Mouse (Mus musculus) heart, embryonic 14.5 days (tissue): ENCODE results near the gene Kif19a. TPM values are rescaled to one million over a fixed set of nuclear protein-coding genes. Genes with fewer than 3 reads are reported as not detected.

Source experiments
- ATAC-seq: fragments of 200-750 bp; cut with Nextera tagmentation; 2 replicates; pipeline ENCODE4 v1.8.0; 2017; ENCODE audit warnings: low read depth, moderate TSS enrichment; ENCODE audit not compliant: insufficient number of reproducible peaks, insufficient read depth, low FRiP score
- H3K27ac ChIP-seq, 2 experiments: fragments of 200-500 bp in 1 of 2; fragments of 300-500 bp in 1 of 2; sonication (generic) in 1 of 2; replicated peaks in 1 of 2; 2 replicates each; pipeline ENCODE4 v1.5.1; 2012 to 2014; ENCODE audit warnings: low read depth in 2 of 2, low read length in 2 of 2, control low read depth in 1 of 2, mild to moderate bottlenecking in 1 of 2, mixed read lengths in 1 of 2; ENCODE audit not compliant: control insufficient read depth in 1 of 2, insufficient read depth in 1 of 2
- H3K27me3 ChIP-seq: fragments of 300-500 bp; sonication (generic); 2 replicates; pipeline ENCODE4 v1.6.1; 2014; ENCODE audit warnings: mild to moderate bottlenecking, low read length, control low read depth; ENCODE audit not compliant: control insufficient read depth, insufficient read depth
- H3K36me3 ChIP-seq: fragments of 300-500 bp; sonication (generic); 2 replicates; pipeline ENCODE4 v1.6.1; 2014; ENCODE audit warnings: mild to moderate bottlenecking, control low read depth, low read length, mixed read lengths; ENCODE audit not compliant: control insufficient read depth, insufficient read depth
- H3K4me1 ChIP-seq, 2 experiments: fragments of 200-500 bp in 1 of 2; fragments of 300-500 bp in 1 of 2; sonication (generic) in 1 of 2; 2 replicates each; pipeline ENCODE4 v1.6.1; 2012 to 2014; ENCODE audit warnings: low read length in 2 of 2, control low read depth in 1 of 2, mixed read lengths in 1 of 2; ENCODE audit not compliant: control insufficient read depth in 2 of 2, insufficient read depth in 2 of 2
- H3K4me2 ChIP-seq: fragments of 300-500 bp; sonication (generic); 2 replicates; pipeline ENCODE4 v1.6.1; 2014; ENCODE audit warnings: mild to moderate bottlenecking, low read length
- H3K4me3 ChIP-seq, 2 experiments: fragments of 200-500 bp in 1 of 2; fragments of 300-500 bp in 1 of 2; sonication (generic) in 1 of 2; 2 replicates each; pipeline ENCODE4 v1.5.1; 2012 to 2014; ENCODE audit warnings: low read length in 2 of 2, mild to moderate bottlenecking in 2 of 2, control low read depth in 1 of 2, low read depth in 1 of 2, moderate library complexity in 1 of 2; ENCODE audit not compliant: control insufficient read depth in 1 of 2, insufficient read depth in 1 of 2
- H3K9ac ChIP-seq: fragments of 300-500 bp; sonication (generic); 2 replicates; pipeline ENCODE4 v1.6.1; 2014; ENCODE audit warnings: mild to moderate bottlenecking, low read length
- H3K9me3 ChIP-seq: fragments of 300-500 bp; sonication (generic); 2 replicates; pipeline ENCODE4 v1.6.1; 2016; ENCODE audit warnings: low read length, control low read depth; ENCODE audit not compliant: control insufficient read depth
- WGBS: fragments of 180-500 bp; shearing (Covaris S2); extraction: QIAGEN DNeasy Blood & Tissue Kit; methylation state at CpG from one replicate; pipeline ENCODE4 v1.1.7; 2014; 5-methylcytosine and 5-hydroxymethylcytosine counted together
- polyA plus RNA-seq: library from polyadenylated mRNA; unstranded; fragments of >200 nt; fragmentation: Nextera tagmentation; extraction: Ambion mirVana; gene quantifications from 2 replicates; pipeline ENCODE4 v1.2.1, GENCODE M21; 2014

The Kif19a gene
- polyA plus RNA-seq, 1 experiment from 2014 or later: 0.28 TPM

- no peak overlapping the region for H3K4me2 ChIP-seq
- H3K4me3 ChIP-seq: no peak overlapping the region
- H3K27me3 ChIP-seq: no peaks in the 10 kb centered on the region
- H3K9ac ChIP-seq: no peak overlapping the region
- WGBS: 68% methylated on average over 2 of the region's 2 CpGs
- H3K36me3 ChIP-seq: no peaks in the 10 kb centered on the region
- H3K9me3 ChIP-seq: 0 out of 2 replicates have a peak, but pooled peaks cover 1% of the 10 kb centered on the region
- no peak for ATAC-seq
- H3K4me1 ChIP-seq: no peaks in the 10 kb centered on the region; a peak in 1 of 4 replicates
- no peak overlapping the region for H3K27ac ChIP-seq
Measured at GRCm38 (mm10) chr11:114807025-114807424, 41.8 kb downstream of the Kif19a start.

- no peak for ATAC-seq
- Histone ChIP-seq H3K9ac (no peak overlapping the region), H3K9me3 (no peaks in the 10 kb centered on the region), H3K27me3 (no peaks in the 10 kb centered on the region), H3K4me1 (no peaks in the 10 kb centered on the region; a peak in 1 of 4 replicates), H3K4me3 (no peak overlapping the region), H3K27ac (no peak overlapping the region), H3K4me2 (no peak overlapping the region), H3K36me3 (no peaks in the 10 kb centered on the region)
- WGBS: 33% methylated on average over 13 of the region's 14 CpGs
Measured at GRCm38 (mm10) chr11:114807686-114808427, 42.7 kb downstream of the Kif19a start.

- H3K27me3 ChIP-seq: no peaks in the 10 kb centered on the region
- H3K9ac ChIP-seq: no peak overlapping the region
- no peaks in the 10 kb centered on the region for H3K36me3 ChIP-seq
- no peak overlapping the region for H3K4me3 ChIP-seq
- ATAC-seq: no peak
- 83% methylated on average over 1 of the region's 1 CpGs for WGBS
- H3K4me1 ChIP-seq: peaks cover under 1 to 1% of the 10 kb centered on the region in 2 experiments; a peak in 3 of 4 replicates
- no peak overlapping the region for H3K4me2 ChIP-seq
- H3K9me3 ChIP-seq: no peaks in the 10 kb centered on the region
- no peak overlapping the region for H3K27ac ChIP-seq
Measured at GRCm38 (mm10) chr11:114809371-114809770, 44.2 kb downstream of the Kif19a start.

- no peaks in the 10 kb centered on the region for H3K27me3 ChIP-seq
- no peaks in the 10 kb centered on the region for H3K36me3 ChIP-seq
- H3K9ac ChIP-seq: no peak overlapping the region
- ATAC-seq: no peak
- H3K4me3 ChIP-seq: no peak overlapping the region
- peaks cover 8 to 11% of the 10 kb centered on the region in 2 experiments for H3K4me1 ChIP-seq
- no peak overlapping the region for H3K4me2 ChIP-seq
- whole genome bisulfite sequencing: 18% methylated on average over 4 of the region's 4 CpGs
- no peak overlapping the region for H3K27ac ChIP-seq
- no peaks in the 10 kb centered on the region for H3K9me3 ChIP-seq
Measured at GRCm38 (mm10) chr11:114810344-114810743, 45.2 kb downstream of the Kif19a start.

- H3K9ac ChIP-seq: no peak overlapping the region
- H3K4me2 ChIP-seq: no peak overlapping the region
- H3K27ac ChIP-seq: no peak overlapping the region
- no peak for ATAC-seq
- WGBS: 18% methylated on average over 6 of the region's 6 CpGs
- H3K9me3 ChIP-seq: no peaks in the 10 kb centered on the region
- no peaks in the 10 kb centered on the region for H3K36me3 ChIP-seq
- no peak overlapping the region for H3K4me3 ChIP-seq
- H3K4me1 ChIP-seq: peaks cover 10 to 13% of the 10 kb centered on the region in 2 experiments
- no peaks in the 10 kb centered on the region for H3K27me3 ChIP-seq
Measured at GRCm38 (mm10) chr11:114812731-114813240, 47.6 kb downstream of the Kif19a start.

GRCm38 (mm10) chr11:114814873-114815592 is 49.8 kb downstream of the Kif19a start:
- Histone ChIP-seq H3K4me3 (no peak overlapping the region), H3K27ac (peak overlapping the region; percentile 54 to 58), H3K36me3 (no peaks in the 10 kb centered on the region), H3K9ac (no peak overlapping the region), H3K4me2 (no peak overlapping the region), H3K9me3 (no peaks in the 10 kb centered on the region), H3K4me1 (peaks cover 13 to 14% of the 10 kb centered on the region in 2 experiments), H3K27me3 (no peaks in the 10 kb centered on the region)
- 44% methylated on average over 11 of the region's 11 CpGs for WGBS
- ATAC-seq: peak; percentile 68; the same call in 1 of the 2 replicates

- Histone ChIP-seq H3K9ac (no peak overlapping the region), H3K36me3 (no peaks in the 10 kb centered on the region), H3K4me3 (no peak overlapping the region), H3K4me1 (peaks cover 13 to 14% of the 10 kb centered on the region in 2 experiments), H3K27me3 (no peaks in the 10 kb centered on the region), H3K4me2 (no peak overlapping the region), H3K9me3 (no peaks in the 10 kb centered on the region), H3K27ac (no peak overlapping the region)
- 84% methylated on average over 4 of the region's 4 CpGs for WGBS
- ATAC-seq: no peak
Measured at GRCm38 (mm10) chr11:114816934-114817333, 51.7 kb downstream of the Kif19a start.
